Mouse (Mus musculus) spleen, embryonic (tissue): ENCODE results near the gene Ooep.
"Not testable (repeated sequence)": the region's sequence is repeated elsewhere in the genome, so short reads cannot be mapped to it uniquely, and the experiment has no call there.

Experiments
- CTCF ChIA-PET: fragments of 350-600 bp; sonication (Branson Sonifier 250); formaldehyde crosslinking; loops from one replicate; lab custom pipeline; 2022; lab: Charles Lee

The Ooep gene

GRCm38 (mm10) chr9:78367959-78368358 lies 10.6 kb downstream of the Ooep start, which contains the start of gene Dppa5a:
Gene Dppa5a, minus strand, starts transcription at chr9:78368177.
- CTCF ChIA-PET: not testable (repeated sequence)

- CTCF ChIA-PET: no interaction called here
Measured at GRCm38 (mm10) chr9:78365850-78366544, 12.5 kb downstream of the Ooep start.

GRCm38 (mm10) chr9:78364701-78365100 lies 13.8 kb downstream of the Ooep start:
- CTCF ChIA-PET: no interaction called here

DNA sequence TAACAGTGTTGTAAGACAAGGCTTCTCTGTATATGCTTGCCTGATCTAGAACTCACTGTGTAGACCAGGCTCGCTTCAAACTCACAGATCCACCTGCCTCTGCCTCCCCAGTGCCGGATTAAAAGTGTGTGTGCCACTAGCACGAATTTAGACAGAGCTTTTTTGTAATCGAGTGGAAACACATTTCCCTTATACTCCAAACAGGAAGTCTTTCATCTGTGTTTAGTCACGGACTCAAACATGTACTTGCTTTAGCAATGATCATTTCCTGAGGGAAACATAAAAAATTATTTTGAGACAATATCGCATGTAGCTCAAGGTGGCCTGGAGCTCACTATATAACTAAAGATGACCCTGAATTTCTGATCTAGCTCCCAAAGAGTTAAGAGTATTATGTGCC lies 15.2 kb downstream of the Ooep start:
- CTCF ChIA-PET: no interaction called here

DNA sequence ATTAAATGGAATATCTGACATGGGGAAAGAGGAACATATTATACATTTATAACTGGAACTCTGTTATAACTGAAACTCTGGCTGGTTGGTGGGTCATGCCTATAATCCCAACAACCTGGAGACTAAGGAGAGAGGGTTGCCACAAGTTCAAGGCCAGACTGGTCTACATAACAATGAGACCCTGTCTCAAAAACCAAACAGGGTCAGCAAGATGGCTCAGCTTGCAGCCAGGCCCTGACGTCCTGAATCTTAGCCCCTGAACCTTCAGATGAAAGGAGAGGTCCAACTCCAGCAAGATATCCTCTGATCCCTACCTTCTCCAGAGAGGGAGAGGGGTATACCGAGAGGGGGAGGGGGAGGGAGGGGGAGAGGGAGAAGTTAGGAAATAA lies 18.0 kb downstream of the Ooep start:
- CTCF ChIA-PET: interaction anchor here (0.7 kb wide), 2 partner anchors 48 to 594 kb away, joined by 3 to 9 read pairs; no protein-coding TSS in a partner anchor

- CTCF ChIA-PET: interaction anchor here (0.7 kb wide), 2 partner anchors 48 to 593 kb away, joined by 3 to 9 read pairs; no protein-coding TSS in a partner anchor
Measured at GRCm38 (mm10) chr9:78359750-78360483, 18.6 kb downstream of the Ooep start.

DNA sequence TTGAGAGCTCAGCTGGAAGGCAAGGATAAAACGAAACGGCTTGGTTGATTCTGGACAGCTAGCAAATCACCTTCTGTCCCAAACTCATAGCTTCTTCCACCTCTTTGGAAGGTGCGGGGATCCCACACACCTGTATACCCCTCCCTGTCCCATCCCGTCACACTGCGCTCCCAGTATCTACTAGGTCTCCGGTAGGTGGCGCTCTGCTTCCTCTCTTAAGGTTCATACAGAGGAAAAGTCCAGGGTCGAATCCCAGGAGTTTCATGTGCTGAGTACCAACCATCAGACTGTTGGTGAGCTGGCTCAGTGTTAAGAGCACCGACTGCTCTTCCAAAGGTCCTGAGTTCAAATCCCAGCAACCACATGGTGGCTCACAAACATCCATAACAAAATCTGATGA lies 20.5 kb downstream of the Ooep start:
- CTCF ChIA-PET: interaction anchor here (0.7 kb wide), 1 partner anchor 664 kb away, joined by 3 read pairs; no protein-coding TSS in a partner anchor

- CTCF ChIA-PET: no interaction called here
Measured at GRCm38 (mm10) chr9:78355611-78356010, 22.9 kb downstream of the Ooep start, which contains the start of gene Gsta2. Gene Gsta2, minus strand, starts transcription at chr9:78355788.

- CTCF ChIA-PET: no interaction called here
Measured at GRCm38 (mm10) chr9:78354665-78355578, 23.6 kb downstream of the Ooep start.

- CTCF ChIA-PET: interaction anchor here (0.7 kb wide), 1 partner anchor 840 kb away, joined by 7 read pairs; no protein-coding TSS in a partner anchor
Measured at GRCm38 (mm10) chr9:78351504-78352220, 26.9 kb downstream of the Ooep start.

DNA sequence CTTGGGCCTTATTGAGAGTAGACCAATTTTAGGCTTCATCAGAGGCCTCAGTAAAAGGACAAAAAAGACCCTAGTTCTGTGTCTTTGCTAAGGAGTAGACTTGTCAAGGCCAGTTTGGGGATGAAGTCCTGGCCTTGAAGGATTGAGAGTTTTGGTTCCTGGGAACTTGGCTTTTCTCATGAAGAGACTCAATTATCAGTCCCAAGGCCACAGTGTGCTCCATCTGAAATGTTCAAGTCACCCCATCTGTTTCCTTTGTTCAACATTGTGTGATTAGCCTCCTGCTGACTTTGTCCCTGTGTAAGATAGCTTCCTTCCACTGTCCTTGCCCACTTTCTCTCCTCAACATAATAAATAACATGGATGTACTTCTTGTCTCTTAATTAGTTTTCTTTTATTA lies 28.5 kb downstream of the Ooep start:
- CTCF ChIA-PET: not testable (repeated sequence)

GRCm38 (mm10) chr9:78349141-78349540 lies 29.4 kb downstream of the Ooep start:
- CTCF ChIA-PET: interaction anchor here (0.7 kb wide), 1 partner anchor 425 kb away, joined by 16 read pairs; no protein-coding TSS in a partner anchor

DNA sequence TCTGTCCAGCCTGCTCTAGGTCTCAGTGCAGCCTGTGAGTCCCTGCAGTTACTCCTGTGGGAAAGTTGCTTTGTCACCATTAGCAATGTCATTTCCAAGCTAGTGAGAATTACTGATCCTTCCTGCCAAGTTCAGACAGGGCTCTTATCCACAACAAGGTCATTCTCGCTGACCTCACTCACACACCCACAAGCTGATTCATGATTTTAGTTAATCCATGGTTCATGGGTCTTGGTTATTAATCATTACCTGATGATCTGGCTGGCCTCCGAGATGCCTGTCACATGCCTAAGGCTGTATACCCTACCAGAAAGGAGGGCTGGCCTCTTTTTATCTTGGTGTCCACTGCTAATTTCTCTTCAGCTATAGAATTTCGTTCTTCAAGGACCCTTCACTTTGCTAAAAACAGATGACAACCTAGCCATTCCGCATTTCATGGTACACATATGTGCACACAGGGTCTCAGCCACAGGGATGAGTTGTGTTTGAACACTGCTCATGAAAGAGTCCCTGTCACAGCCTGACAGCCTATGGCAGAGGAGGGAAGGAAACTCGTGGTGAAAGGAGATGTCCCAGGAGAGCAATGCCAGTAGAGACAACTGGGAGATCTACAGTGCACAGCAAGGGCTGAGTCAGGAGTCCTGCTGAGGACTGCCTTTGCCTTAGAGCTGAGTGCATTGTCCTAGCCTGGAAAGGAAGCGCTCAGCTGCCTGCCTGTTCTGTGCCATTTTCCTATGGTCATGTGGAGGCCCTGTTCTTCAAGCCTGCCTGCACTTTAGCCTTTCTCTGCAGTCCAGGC lies 30.1 kb downstream of the Ooep start:
- CTCF ChIA-PET: not testable (repeated sequence)

DNA sequence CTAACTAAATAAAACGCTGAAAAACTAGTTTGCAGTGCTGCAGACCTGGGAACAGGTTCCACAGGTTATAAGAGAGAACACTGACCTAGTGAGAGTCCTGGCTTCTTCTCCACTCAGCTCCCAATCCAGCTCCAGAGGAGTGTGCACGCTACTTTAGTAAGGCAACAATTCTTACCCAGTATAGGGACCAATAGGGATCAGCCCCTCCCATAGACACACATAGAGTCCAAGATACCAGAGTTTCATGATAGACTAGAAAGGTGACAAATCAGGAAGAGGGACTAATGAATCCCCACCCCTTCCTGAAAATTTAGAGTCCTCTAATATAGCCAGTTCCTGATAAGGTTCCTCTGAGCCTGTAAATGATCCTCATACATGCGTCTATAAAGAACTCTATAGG lies 31.5 kb downstream of the Ooep start:
- CTCF ChIA-PET: no interaction called here

DNA sequence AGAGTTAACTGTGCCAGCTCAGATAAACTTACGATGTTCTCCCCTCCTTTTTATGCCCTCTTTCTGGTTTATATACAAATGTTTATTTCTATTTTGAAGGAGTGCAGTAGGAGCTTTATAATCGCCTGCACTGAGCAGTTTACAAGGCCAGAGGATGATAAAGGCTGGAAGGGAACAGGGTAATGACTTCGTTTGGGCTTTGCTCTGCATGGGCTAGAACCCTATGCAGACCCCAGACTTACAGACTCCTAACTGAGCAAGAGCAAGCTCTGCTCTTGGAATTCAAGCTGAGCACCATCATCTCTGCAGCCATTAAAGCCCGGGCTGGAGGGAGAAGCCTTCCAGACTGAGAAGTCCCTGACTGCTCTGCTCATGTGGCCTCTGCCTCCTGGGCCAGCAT lies 33.3 kb downstream of the Ooep start:
- CTCF ChIA-PET: not testable (repeated sequence)

DNA sequence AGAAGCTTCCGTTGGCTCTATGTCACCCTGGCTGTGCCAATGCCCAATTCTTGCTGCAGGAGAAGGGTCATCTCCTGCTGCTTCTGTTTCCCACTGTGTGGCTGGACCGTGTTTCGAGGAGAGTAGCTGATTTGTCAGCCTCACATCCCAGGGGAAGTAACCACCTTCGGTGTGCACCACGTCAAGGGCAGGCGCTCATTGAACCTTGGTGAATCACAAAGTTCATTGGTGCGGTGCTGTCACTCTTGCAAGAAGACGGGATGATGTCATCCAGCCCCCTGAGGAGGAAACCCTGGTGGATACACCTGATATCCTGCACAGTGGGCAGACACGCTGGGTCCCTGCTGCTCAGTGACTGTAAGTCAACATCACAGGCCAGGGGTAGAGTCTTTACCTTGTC lies 35.5 kb downstream of the Ooep start:
- CTCF ChIA-PET: not testable (repeated sequence)

GRCm38 (mm10) chr9:78342494-78342893 lies 36.0 kb downstream of the Ooep start:
- CTCF ChIA-PET: not testable (repeated sequence)

DNA sequence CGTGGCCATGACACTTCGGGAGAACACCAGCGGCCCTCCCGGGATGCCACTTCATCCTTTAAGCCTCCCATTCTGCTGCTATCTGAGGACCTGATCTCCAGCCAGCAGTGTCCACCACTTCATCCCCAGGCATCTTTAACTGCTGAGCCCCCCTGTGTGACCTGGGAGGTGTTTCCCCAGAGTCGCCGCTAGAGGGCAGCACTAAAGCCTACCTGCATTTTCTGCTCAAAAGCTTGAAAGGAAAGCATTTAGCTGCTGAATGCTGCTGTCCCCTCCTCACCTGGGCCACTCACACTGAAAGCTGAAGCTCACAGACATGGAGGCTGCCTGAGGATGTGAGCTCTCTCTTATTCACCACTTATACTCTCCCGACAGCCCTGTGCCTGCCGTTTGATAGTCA lies 38.2 kb downstream of the Ooep start:
- CTCF ChIA-PET: interaction anchor here (0.6 kb wide), 1 partner anchor 19 kb away, joined by 3 read pairs; no protein-coding TSS in a partner anchor

DNA sequence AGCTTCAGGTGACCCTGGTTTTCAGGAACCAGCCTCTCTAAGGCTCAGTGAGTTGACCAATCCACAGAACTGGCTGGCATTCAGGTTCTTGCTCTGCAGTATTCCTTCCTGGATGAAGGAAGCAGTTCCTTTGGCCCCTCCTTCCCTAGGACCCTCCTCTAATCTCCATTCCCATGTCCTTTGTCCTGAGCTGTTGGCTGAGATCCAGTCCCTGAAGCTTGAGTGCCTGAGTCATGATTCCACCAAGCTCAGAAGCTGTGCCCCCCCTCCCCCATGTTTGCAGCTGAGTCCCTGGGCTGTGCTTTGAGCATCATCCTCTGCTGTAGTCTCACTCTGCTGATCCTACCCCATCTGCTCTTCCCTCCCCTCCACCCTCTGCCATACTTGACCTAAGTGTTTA lies 41.5 kb downstream of the Ooep start:
- CTCF ChIA-PET: not testable (repeated sequence)

- CTCF ChIA-PET: not testable (repeated sequence)
Measured at GRCm38 (mm10) chr9:78327289-78327688, 51.2 kb downstream of the Ooep start, which contains the start of gene Omt2b. Gene Omt2b, plus strand, starts transcription at chr9:78327589.
